Mouse (Mus musculus): ENCODE measurements at regions not wholly inside any gene's neighbourhood (a gene's known extent, or its start where the extent isn't known, plus 50 kb on each side); places are given as distances from the start of the nearest gene placed in this dataset.
"Not testable (repeated sequence)": the region's sequence is repeated elsewhere in the genome, so short reads cannot be mapped to it uniquely, and the experiment has no call there.

DNA sequence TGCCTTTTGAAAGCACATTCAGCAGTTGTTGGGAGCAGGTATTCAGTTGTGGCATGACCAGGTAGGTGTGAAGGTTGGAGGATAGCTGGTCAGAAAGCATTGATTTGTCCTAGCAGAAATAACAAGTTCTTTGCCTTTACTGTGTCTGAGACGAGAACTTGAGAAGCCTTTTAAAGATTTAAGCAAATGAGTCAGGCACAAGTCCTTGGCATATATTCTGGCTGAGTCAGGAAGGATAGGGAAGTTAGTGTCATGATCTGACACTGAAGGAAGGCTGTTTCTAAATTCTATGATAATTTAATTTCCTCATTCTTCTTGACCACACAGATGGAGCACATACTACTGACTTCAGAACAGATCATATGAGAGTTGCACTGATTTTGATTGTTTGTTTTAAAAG is 993.8 kb downstream of the Basp1 start:
- in situ Hi-C loops (cut with MboI, MseI): loop anchor here in 1 of 2 experiments (10.0 kb wide), 1 partner anchor 1635 kb away; no protein-coding TSS in a partner anchor

DNA sequence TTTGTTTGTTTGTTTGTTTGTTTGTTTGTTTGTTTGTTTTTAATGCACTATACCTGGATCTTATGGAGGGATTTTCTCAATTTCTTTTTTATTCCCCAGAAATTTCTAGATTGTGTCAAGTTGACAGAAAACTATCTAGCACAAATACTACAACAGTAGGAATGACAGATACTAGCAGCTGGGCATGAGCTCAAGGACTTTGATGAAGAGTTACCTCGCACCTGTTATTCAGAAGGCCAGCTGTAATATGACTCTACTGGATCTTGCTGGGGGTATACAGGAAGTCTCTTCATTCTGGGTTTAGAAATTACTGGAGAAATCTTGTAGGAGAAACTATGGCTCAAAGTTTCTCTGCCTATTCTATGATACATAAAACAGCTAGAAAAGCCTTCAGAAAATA is 994.4 kb downstream of the Basp1 start:
- in situ Hi-C loops (cut with MboI, MseI): no loop called here

DNA sequence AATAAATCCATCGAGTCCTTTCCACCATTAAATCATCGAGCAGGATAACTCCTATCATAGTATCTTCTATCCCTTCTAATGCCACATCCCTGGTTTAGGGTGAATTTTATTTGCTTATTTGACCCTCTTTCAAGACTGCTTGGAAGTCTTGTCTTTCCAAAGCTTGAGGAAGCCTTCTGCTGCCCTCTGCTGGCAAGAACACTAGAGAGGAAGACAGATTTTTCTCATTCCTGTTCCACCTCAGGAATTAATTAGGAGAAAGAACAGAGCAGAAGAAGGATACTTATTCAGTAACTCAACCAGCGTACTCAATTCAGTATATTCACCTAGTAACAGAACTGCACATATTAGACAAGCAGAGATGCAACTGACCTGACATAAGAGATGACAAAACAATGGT is 1005.9 kb downstream of the Basp1 start:
- in situ Hi-C loops (cut with MboI, MseI): no loop called here

DNA sequence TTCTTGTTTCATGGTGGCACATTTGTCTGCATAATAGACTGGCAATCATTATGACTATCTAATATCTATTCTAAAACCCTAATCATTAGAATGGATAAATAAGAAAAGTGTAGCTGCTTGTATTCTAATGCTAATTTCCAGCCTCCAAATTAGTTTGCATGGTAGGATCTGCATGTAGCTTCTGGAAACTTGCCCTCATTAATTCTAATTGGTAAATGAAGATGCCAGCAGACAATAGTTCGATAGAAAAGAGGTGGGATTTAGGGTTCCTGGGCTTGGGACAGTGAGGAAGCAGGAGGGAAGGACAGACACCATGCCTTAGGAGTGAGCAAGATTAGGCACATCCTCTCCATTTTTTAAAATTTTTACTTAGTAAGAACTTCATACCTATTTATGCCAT is 1008.3 kb downstream of the Basp1 start:
- in situ Hi-C loops (cut with MboI, MseI): no loop called here

DNA sequence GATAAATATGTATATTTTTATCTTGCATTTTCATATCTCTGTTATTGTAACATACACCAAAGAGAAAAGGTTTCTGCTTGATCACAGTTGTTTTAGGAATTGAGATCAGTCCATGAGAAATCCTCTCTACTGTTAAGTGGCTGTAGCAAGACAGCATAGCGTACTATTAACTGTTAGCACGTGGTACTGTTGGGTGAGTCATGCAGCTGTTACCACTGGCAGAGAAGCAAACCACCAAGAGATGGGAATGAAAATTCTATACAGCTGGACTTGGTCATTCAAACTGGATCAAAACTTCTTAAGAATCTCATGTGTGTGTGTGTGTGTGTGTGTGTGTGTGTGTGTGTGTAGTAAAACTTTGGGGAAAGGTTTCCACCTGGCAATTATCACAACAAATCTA is 1013.5 kb downstream of the Basp1 start:
- in situ Hi-C loops (cut with MboI, MseI): loop anchor here in 1 of 2 experiments (5.0 kb wide), 1 partner anchor 53 kb away; no protein-coding TSS in a partner anchor

DNA sequence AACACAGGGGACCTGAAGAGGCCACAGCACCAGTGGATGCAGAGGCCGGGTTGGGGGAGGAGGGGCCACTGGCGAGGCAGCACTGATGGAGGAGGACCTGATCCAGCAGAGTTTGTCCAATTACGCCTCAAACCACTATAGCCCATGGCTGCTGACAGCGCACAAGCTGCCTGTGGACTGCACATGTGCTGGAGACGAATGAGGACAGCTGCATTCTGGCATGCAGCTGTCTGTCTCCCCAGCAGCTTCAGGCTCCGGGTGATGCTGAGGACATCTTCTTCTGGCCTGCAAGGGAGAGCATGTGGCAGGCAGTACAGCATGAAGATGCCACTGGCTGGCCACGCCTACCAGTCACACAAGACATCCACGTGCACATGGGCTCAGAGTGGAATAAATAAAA is 1055.2 kb downstream of the Basp1 start:
- in situ Hi-C loops (cut with MboI, MseI): no loop called here

DNA sequence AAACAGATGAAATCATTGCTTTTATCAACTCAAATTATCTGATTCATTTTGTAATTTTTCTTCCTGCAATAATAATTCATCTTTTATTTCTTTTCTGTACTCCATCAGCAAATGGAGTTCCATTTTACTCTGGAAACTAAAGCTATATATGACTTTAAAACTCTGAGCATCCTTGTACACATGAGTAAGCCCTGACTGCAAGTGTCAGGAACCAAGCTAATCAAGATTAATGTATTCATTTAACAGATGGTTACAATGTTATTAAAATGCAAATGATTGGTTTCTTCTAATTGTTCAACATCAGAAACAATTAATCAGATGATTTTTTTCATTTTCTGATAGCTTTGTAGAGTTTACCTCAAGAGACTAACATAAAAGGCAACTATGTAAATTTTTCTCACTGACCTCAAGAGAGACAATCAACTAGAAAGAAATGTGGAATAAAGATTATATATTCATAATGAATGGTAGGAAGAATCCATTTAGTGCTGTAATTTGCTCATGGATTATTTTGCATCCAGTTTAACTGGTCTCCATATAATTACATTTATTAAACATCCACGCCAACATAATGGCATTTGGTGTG is 1064.5 kb downstream of the Basp1 start:
- in situ Hi-C loops (cut with MboI, MseI): loop anchor here in 1 of 2 experiments (5.0 kb wide), 1 partner anchor 53 kb away; no protein-coding TSS in a partner anchor

DNA sequence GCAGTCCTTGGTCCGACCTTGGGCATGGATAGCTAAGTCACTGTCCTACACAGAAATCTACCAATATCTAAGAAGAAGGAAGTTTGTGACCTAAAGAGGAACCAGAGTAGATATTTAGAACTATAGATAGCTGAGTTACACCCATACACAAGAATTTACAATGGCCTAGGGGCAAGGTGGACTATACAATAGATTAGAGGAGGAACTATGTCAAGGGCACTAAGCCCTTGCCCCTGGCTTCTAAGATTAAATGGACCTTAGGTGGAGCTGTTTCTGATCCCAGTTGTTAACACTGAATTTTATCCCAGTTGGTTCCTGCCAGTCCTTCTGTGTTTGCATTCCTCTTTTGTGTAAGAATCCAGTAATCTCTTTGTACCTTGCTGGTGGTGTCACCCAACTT is 1077.7 kb downstream of the Basp1 start:
- in situ Hi-C loops (cut with MboI, MseI): not testable (repeated sequence)

DNA sequence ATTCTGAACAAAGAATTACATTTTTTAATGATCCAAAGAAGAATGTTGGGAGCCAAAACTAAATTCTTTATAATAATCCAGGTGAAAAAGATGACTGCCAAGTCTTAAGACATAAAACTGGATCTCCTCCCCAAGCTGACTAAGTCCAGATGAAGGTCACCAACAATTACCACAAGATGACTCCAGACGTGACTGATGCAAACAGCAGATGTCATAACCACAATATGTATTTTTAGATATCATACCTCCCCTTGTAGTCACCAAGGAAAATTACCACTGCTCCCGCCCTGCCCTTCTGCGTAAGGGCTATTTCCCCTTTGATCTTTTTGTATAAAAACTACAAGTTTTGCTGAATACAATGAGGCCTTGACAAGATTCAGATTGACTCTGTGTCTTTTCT is 1110.4 kb downstream of the Basp1 start:
- in situ Hi-C loops (cut with MboI, MseI): loop anchor here in 1 of 2 experiments (10.0 kb wide), 1 partner anchor 1902 kb away; no protein-coding TSS in a partner anchor

DNA sequence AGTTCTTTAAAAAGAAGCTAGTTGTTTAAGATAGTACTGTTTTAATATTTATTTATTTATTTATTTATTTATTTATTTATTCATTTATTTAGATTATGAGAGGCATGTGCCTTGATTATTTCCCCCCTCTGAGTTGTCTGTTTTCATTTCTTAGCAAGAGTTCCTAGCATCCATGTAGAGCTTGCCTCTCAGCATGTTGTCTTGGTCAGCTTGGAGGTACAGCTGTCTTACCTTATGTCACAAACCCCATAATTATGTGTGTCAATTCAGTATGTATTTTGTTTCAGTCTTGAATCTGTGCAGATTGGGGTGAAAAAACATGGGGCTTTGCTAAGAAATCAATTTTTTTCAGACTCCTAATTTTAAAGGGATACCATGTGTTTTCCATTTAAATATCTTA is 1116.3 kb downstream of the Basp1 start:
- in situ Hi-C loops (cut with MboI, MseI): loop anchor here in 1 of 2 experiments (10.0 kb wide), 1 partner anchor 1102 kb away; no protein-coding TSS in a partner anchor

DNA sequence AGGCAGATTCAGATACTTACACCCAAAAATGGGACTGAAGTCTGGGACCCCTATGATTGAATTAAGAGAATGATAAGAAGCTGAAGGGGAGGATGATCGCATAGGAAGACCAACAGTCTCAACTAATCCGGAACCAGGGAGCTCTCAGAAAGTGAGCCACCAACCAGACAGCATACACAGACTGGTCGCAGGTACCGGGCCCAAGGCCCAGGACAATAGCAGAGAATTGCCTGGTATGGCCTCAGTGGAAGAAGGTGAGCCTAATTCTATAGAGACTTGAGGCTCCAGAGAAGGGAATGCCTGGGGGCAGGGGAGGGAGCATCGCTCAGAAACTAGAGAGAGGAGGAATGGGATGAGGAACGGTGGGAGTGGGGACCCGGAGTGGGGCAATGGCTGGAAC is 1116.8 kb downstream of the Basp1 start:
- in situ Hi-C loops (cut with MboI, MseI): loop anchor here in 1 of 2 experiments (10.0 kb wide), 1 partner anchor 1102 kb away; no protein-coding TSS in a partner anchor

DNA sequence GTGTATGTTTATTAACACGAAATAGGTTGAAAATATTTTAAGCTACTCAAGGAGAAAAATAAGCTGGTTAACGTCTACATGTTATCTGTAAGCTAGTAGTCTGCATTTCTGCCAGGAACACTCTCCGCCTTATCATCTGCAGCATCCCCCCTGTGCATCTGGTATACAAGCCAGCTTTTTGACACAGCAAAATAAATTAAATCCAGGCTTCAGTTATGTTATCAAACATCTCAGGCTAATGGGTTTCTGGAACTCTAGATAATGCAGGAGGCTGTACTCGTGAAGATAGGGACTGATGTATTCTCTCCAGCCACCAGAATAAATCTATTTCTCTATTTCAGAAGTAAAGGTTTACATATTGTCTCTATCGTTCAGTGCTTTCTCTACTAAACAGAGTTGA is 1138.5 kb downstream of the Basp1 start:
- in situ Hi-C loops (cut with MboI, MseI): no loop called here

DNA sequence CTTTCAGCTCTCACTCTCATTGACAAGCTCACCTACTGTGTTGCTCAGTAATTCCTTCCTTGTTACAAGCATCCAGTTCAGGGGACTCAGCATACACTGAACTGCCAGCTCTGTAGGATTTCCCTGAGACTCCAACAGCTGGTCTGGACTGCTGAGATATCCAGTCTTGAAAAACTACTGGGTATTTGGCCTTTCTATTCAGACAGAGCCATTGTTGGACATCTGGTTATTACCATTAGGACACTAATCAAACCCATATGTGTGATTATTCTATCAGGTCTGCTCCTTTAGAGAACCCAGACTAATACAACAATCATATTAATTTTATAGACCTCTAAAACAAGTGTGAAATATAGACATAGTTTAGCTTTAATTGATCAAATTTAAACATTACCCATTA is 1146.2 kb downstream of the Basp1 start:
- in situ Hi-C loops (cut with MboI, MseI): no loop called here
